Mouse (Mus musculus) stomach, postnatal 0 days (tissue): ENCODE results near the gene C8g. TPM values are rescaled to one million over a fixed set of nuclear protein-coding genes. Genes with fewer than 3 reads are reported as not detected.

ENCODE experiments used
- ATAC-seq: fragments of 200-750 bp; cut with Nextera tagmentation; 2 replicates; pipeline ENCODE4 v1.8.0; 2017; ENCODE audit not compliant: low FRiP score, low TSS enrichment
- DNase-seq: peaks from one replicate; pipeline ENCODE4 v3.0.0-alpha.2; 2016; ENCODE audit warnings: low spot score
- H3K27ac ChIP-seq: fragments of 300-500 bp; sonication (generic); replicated peaks from 2 replicates; pipeline ENCODE4 v1.5.1; 2014; ENCODE audit warnings: mild to moderate bottlenecking, control low read depth
- H3K27me3 ChIP-seq: fragments of 300-500 bp; sonication (generic); 2 replicates; pipeline ENCODE4 v1.6.1; 2014; ENCODE audit warnings: low read length; ENCODE audit not compliant: control insufficient read depth, insufficient read depth
- H3K36me3 ChIP-seq: fragments of 300-500 bp; sonication (generic); 2 replicates; pipeline ENCODE4 v1.6.1; 2014; ENCODE audit warnings: low read length, mixed read lengths; ENCODE audit not compliant: control insufficient read depth, insufficient read depth
- H3K4me1 ChIP-seq: fragments of 300-500 bp; sonication (generic); replicated peaks from 2 replicates; pipeline ENCODE4 v1.6.1; 2014; ENCODE audit warnings: antibody characterized with exemption; ENCODE audit not compliant: control insufficient read depth, insufficient read depth
- H3K4me2 ChIP-seq: fragments of 300-500 bp; sonication (generic); replicated peaks from 2 replicates; pipeline ENCODE4 v1.6.1; 2014; ENCODE audit warnings: low read depth, mild to moderate bottlenecking, control low read depth, moderate library complexity
- H3K4me3 ChIP-seq: fragments of 300-500 bp; sonication (generic); 2 replicates; pipeline ENCODE4 v1.5.1; 2014; ENCODE audit warnings: low read depth, low read length, control low read depth
- H3K9ac ChIP-seq: fragments of 300-500 bp; sonication (generic); 2 replicates; pipeline ENCODE4 v1.6.1; 2014; ENCODE audit warnings: mild to moderate bottlenecking, low read length, control low read depth, mixed read lengths
- H3K9me3 ChIP-seq: fragments of 300-500 bp; sonication (generic); 2 replicates; pipeline ENCODE4 v1.6.1; 2016; ENCODE audit warnings: low read length; ENCODE audit not compliant: control insufficient read depth
- CTCF ChIP-seq: IDR thresholded peaks from 2 replicates; pipeline ENCODE4 v1.5.1; 2016; ENCODE audit warnings: antibody characterized with exemption, low read depth, mild to moderate bottlenecking, moderate library complexity
- EP300 ChIP-seq: optimal IDR thresholded peaks from 2 replicates; pipeline ENCODE3; 2016; ENCODE audit warnings: antibody characterized with exemption
- WGBS: fragments of 180-500 bp; shearing (Covaris S2); extraction: QIAGEN DNeasy Blood & Tissue Kit; methylation state at CpG from one replicate; pipeline ENCODE4 v1.1.7; 2014; 5-methylcytosine and 5-hydroxymethylcytosine counted together
- polyA plus RNA-seq: library from polyadenylated mRNA; unstranded; fragments of >200 nt; fragmentation: Nextera tagmentation; extraction: Ambion mirVana; gene quantifications from 2 replicates; pipeline ENCODE4 v1.2.1, GENCODE M21; 2015

The C8g gene
- polyA plus RNA-seq, 1 experiment from 2014 or later, result 2.8 TPM

- Histone ChIP-seq H3K4me1 (0 out of 2 replicates have a peak, but pooled peaks cover 10% of the 10 kb centered on the region), H3K36me3 (no peaks in the 10 kb centered on the region), H3K4me3 (no peak overlapping the region), H3K27me3 (no peaks in the 10 kb centered on the region), H3K27ac (no peak overlapping the region), H3K4me2 (no peak overlapping the region), H3K9ac (no peak overlapping the region), H3K9me3 (no peaks in the 10 kb centered on the region)
- TF ChIP-seq EP300 (no peak), CTCF (peak; percentile 20; the same call in 1 of the 2 replicates)
- ATAC-seq (no peak), DNase-seq (no peak)
- 67% methylated on average over 15 of the region's 15 CpGs for WGBS
Observed at GRCm38 (mm10) chr2:25498622-25499478, 2.7 kb downstream of the C8g start.

GRCm38 (mm10) chr2:25497846-25498575 lies 3.5 kb downstream of the C8g start:
- ATAC-seq (0 out of 2 replicates have a peak, but pooled peaks have one; percentile 6), DNase-seq (peak; percentile 55)
- H3K4me3 ChIP-seq, result no peak overlapping the region
- no peak for TF ChIP-seq CTCF
- H3K27me3 ChIP-seq, result no peaks in the 10 kb centered on the region
- peak overlapping the region; percentile 40; the same call in 1 of the 2 replicates for H3K27ac ChIP-seq
- H3K4me1 ChIP-seq, result 0 out of 2 replicates have a peak, but pooled peaks cover 10% of the 10 kb centered on the region
- H3K4me2 ChIP-seq, result no peak overlapping the region
- WGBS, result 44% methylated on average over 6 of the region's 6 CpGs
- H3K9ac ChIP-seq, result no peak overlapping the region
- H3K9me3 ChIP-seq, result no peaks in the 10 kb centered on the region
- no peaks in the 10 kb centered on the region for H3K36me3 ChIP-seq

GRCm38 (mm10) chr2:25496462-25496861 lies 5.1 kb downstream of the C8g start:
- peak; percentile 76 for TF ChIP-seq CTCF
- TF ChIP-seq EP300, result no peak
- ATAC-seq, result no peak
- DNase-seq, result no peak
- no peaks in the 10 kb centered on the region for H3K27me3 ChIP-seq
- no peak overlapping the region for H3K27ac ChIP-seq
- WGBS, result 41% methylated on average over 4 of the region's 4 CpGs
- 0 out of 2 replicates have a peak, but pooled peaks cover 4% of the 10 kb centered on the region for H3K4me1 ChIP-seq
- no peak overlapping the region for H3K4me2 ChIP-seq
- no peaks in the 10 kb centered on the region for H3K36me3 ChIP-seq
- no peak overlapping the region for H3K4me3 ChIP-seq
- H3K9me3 ChIP-seq, result no peaks in the 10 kb centered on the region
- no peak overlapping the region for H3K9ac ChIP-seq

- no peak for ATAC-seq
Observed at GRCm38 (mm10) chr2:25493476-25493961, 8.0 kb downstream of the C8g start, which contains the start of gene Lcn12. Gene Lcn12 (minus strand): TSS chr2:25493911.

GRCm38 (mm10) chr2:25492988-25493387 lies 8.5 kb downstream of the C8g start:
- no peak for TF ChIP-seq EP300
- TF ChIP-seq CTCF, result no peak
- no peak for ATAC-seq
- WGBS, result 82% methylated on average over 5 of the region's 5 CpGs

More at GRCm38 (mm10) chr2:25493476-25493961, 8.0 kb downstream of the C8g start, which contains the start of gene Lcn12:
- TF ChIP-seq EP300, result no peak
- no peak for TF ChIP-seq CTCF
- H3K36me3 ChIP-seq, result no peaks in the 10 kb centered on the region
- no peak within 1 kb of the TSS for H3K27ac ChIP-seq
- 78% methylated on average over 5 of the region's 5 CpGs for WGBS
- H3K4me3 ChIP-seq, result no peak within 1 kb of the TSS
- H3K4me2 ChIP-seq, result no peak within 1 kb of the TSS
- no peaks in the 10 kb centered on the region for H3K9me3 ChIP-seq
- H3K9ac ChIP-seq, result no peak within 1 kb of the TSS
- no peaks in the 10 kb centered on the region for H3K4me1 ChIP-seq
- DNase-seq, result no peak
- H3K27me3 ChIP-seq, result no peaks in the 10 kb centered on the region

More at GRCm38 (mm10) chr2:25492988-25493387, 8.5 kb downstream of the C8g start:
- no peak overlapping the region for H3K4me3 ChIP-seq
- H3K4me2 ChIP-seq, result no peak overlapping the region
- H3K9me3 ChIP-seq, result no peaks in the 10 kb centered on the region
- no peaks in the 10 kb centered on the region for H3K4me1 ChIP-seq
- no peak overlapping the region for H3K27ac ChIP-seq
- no peaks in the 10 kb centered on the region for H3K27me3 ChIP-seq
- H3K9ac ChIP-seq, result no peak overlapping the region
- no peaks in the 10 kb centered on the region for H3K36me3 ChIP-seq
- no peak for DNase-seq
